Mouse (Mus musculus) heart, postnatal 0 days (tissue): Measurements from ENCODE around the gene 9130213A22Rik. TPM values are rescaled to one million over a fixed set of nuclear protein-coding genes. Genes with fewer than 3 reads are reported as not detected.

Experiments used
- ATAC-seq: fragments of 200-750 bp; cut with Nextera tagmentation; 2 replicates; pipeline ENCODE4 v1.8.0; 2017; ENCODE audit warnings: low read depth, moderate number of reproducible peaks, moderate library complexity; ENCODE audit not compliant: insufficient read depth
- DNase-seq: peaks from one replicate; pipeline ENCODE4 v3.0.0-alpha.2; 2016; ENCODE audit warnings: low spot score
- H3K27ac ChIP-seq: fragments of 300-500 bp; sonication (generic); 2 replicates; pipeline ENCODE4 v1.5.1; 2014; ENCODE audit warnings: low read depth, mild to moderate bottlenecking
- H3K27me3 ChIP-seq: fragments of 300-500 bp; sonication (generic); 2 replicates; pipeline ENCODE4 v1.6.1; 2014; ENCODE audit warnings: low read length, mixed read lengths; ENCODE audit not compliant: control insufficient read depth, insufficient read depth
- H3K36me3 ChIP-seq: fragments of 300-500 bp; sonication (generic); replicated peaks from 2 replicates; pipeline ENCODE4 v1.6.1; 2014; ENCODE audit warnings: low read length, mixed read lengths; ENCODE audit not compliant: control insufficient read depth, insufficient read depth
- H3K4me1 ChIP-seq: fragments of 300-500 bp; sonication (generic); 2 replicates; pipeline ENCODE4 v1.6.1; 2014; ENCODE audit warnings: antibody characterized with exemption; ENCODE audit not compliant: control insufficient read depth, insufficient read depth
- H3K4me2 ChIP-seq: fragments of 300-500 bp; sonication (generic); 2 replicates; pipeline ENCODE4 v1.6.1; 2014; ENCODE audit warnings: low read depth, mild to moderate bottlenecking, low read length, moderate library complexity
- H3K4me3 ChIP-seq: fragments of 300-500 bp; sonication (generic); 2 replicates; pipeline ENCODE4 v1.5.1; 2014; ENCODE audit warnings: low read depth, low read length
- H3K9ac ChIP-seq: fragments of 300-500 bp; sonication (generic); replicated peaks from 2 replicates; pipeline ENCODE4 v1.6.1; 2014; ENCODE audit warnings: low read depth, low read length, mixed read lengths
- H3K9me3 ChIP-seq: fragments of 300-500 bp; sonication (generic); replicated peaks from 2 replicates; pipeline ENCODE4 v1.6.1; 2016; ENCODE audit warnings: low read length; ENCODE audit not compliant: control insufficient read depth
- CTCF ChIP-seq: IDR thresholded peaks from 2 replicates; pipeline ENCODE4 v1.5.1; 2016; ENCODE audit warnings: antibody characterized with exemption, control low read depth, low read depth
- EP300 ChIP-seq: IDR thresholded peaks from 2 replicates; pipeline ENCODE4 v1.6.1; 2016; ENCODE audit warnings: antibody characterized with exemption, low read depth
- whole genome bisulfite sequencing: fragments of 180-500 bp; shearing (Covaris S2); extraction: QIAGEN DNeasy Blood & Tissue Kit; methylation state at CpG from one replicate; pipeline ENCODE4 v1.1.7; 2014; 5-methylcytosine and 5-hydroxymethylcytosine counted together
- polyA plus RNA-seq: library from polyadenylated mRNA; unstranded; fragments of >200 nt; fragmentation: Nextera tagmentation; extraction: Ambion mirVana; gene quantifications from 2 replicates; pipeline ENCODE4 v1.2.1, GENCODE M21; 2015
- total RNA-seq: library from RNA; depleted of rRNA; stranded (reverse); fragments of >200 nt; gene quantifications from 2 replicates; pipeline ENCODE4 v1.2.3, GENCODE M21; 2014; ENCODE audit warnings: low replicate concordance

9130213A22Rik gene
- total and polyA plus RNA-seq, 2 experiments from 2014 or later: 0.30 TPM; not detected in 1

- Histone ChIP-seq H3K4me2 (peak overlapping the region; percentile 89), H3K9ac (peak overlapping the region; percentile 97), H3K27ac (peak overlapping the region; percentile 98), H3K36me3 (peaks cover 30% of the 10 kb centered on the region), H3K27me3 (no peaks in the 10 kb centered on the region), H3K4me3 (peak overlapping the region; percentile 93), H3K9me3 (no peaks in the 10 kb centered on the region), H3K4me1 (peaks cover 18% of the 10 kb centered on the region)
- TF ChIP-seq EP300 (no peak), CTCF (no peak)
- no peak for DNase-seq
- peak; percentile 11; the same call in 1 of the 2 replicates for ATAC-seq
- 8% methylated on average over 25 of the region's 25 CpGs for WGBS
Measured at GRCm38 (mm10) chr11:69088856-69089615, 33.4 kb downstream of the 9130213A22Rik start.

- DNase-seq: peak; percentile 78
- Histone ChIP-seq H3K4me3 (peak within 1 kb of the TSS; percentile 93), H3K36me3 (peaks cover 30% of the 10 kb centered on the region), H3K27ac (peak within 1 kb of the TSS; percentile 98), H3K4me1 (peaks cover 18% of the 10 kb centered on the region), H3K9me3 (no peaks in the 10 kb centered on the region), H3K9ac (peak within 1 kb of the TSS; percentile 97), H3K27me3 (no peaks in the 10 kb centered on the region), H3K4me2 (peak within 1 kb of the TSS; percentile 89)
- TF ChIP-seq EP300: no peak; the same call in 1 of the 2 replicates
- WGBS: under 1% methylated on average over 67 of the region's 67 CpGs
- ATAC-seq: peak; percentile 83
Measured at GRCm38 (mm10) chr11:69088103-69088855, 34.1 kb downstream of the 9130213A22Rik start, which contains the start of gene Vamp2. Gene Vamp2, plus strand, starts transcription at chr11:69088490.

GRCm38 (mm10) chr11:69087597-69087996 is 34.8 kb downstream of the 9130213A22Rik start:
- H3K4me1 ChIP-seq: peaks cover 18% of the 10 kb centered on the region
- TF ChIP-seq EP300 (no peak), CTCF (no peak)
- H3K4me3 ChIP-seq: no peak overlapping the region
- no peak overlapping the region for H3K9ac ChIP-seq
- no peak for DNase-seq
- H3K4me2 ChIP-seq: no peak overlapping the region
- WGBS: 57% methylated on average over 2 of the region's 2 CpGs
- no peaks in the 10 kb centered on the region for H3K27me3 ChIP-seq
- no peaks in the 10 kb centered on the region for H3K9me3 ChIP-seq
- peak overlapping the region; percentile 98; the same call in 1 of the 2 replicates for H3K27ac ChIP-seq
- H3K36me3 ChIP-seq: peaks cover 27% of the 10 kb centered on the region
- ATAC-seq: no peak

DNA sequence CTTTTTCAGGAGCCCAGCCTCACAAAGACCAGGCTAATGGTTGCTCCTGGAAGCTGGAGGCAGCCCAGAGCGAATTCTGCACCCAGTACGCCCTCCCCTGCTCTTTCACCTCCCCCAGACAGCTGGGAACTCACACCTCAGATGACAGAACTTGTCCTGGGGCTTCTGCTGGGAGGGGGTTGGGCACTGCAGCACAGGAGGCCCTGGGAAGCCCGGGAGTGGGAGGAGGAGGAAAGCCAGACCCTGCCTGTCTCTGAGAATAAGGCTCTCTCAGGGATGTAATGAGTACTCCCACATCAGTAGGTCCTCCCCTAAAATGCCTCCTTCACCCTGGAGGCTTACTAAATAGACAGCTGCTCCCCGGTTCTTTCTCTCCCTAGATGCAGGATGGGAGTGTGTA is 35.3 kb downstream of the 9130213A22Rik start:
- no peaks in the 10 kb centered on the region for H3K27me3 ChIP-seq
- H3K9ac ChIP-seq: no peak overlapping the region
- H3K4me1 ChIP-seq: peaks cover 18% of the 10 kb centered on the region
- H3K4me3 ChIP-seq: no peak overlapping the region
- no peak for DNase-seq
- 35% methylated on average over 4 of the region's 4 CpGs for WGBS
- H3K27ac ChIP-seq: peak overlapping the region; percentile 98
- H3K36me3 ChIP-seq: peaks cover 24% of the 10 kb centered on the region
- H3K9me3 ChIP-seq: no peaks in the 10 kb centered on the region
- no peak for TF ChIP-seq CTCF
- no peak for TF ChIP-seq EP300
- ATAC-seq: peak; percentile 6; the same call in 1 of the 2 replicates
- H3K4me2 ChIP-seq: no peak overlapping the region

GRCm38 (mm10) chr11:69086390-69086789 is 36.0 kb downstream of the 9130213A22Rik start:
- no peak overlapping the region for H3K4me3 ChIP-seq
- H3K9ac ChIP-seq: no peak overlapping the region
- H3K4me2 ChIP-seq: no peak overlapping the region
- H3K36me3 ChIP-seq: peaks cover 17% of the 10 kb centered on the region
- H3K9me3 ChIP-seq: no peaks in the 10 kb centered on the region
- H3K27me3 ChIP-seq: no peaks in the 10 kb centered on the region
- peak overlapping the region; percentile 98 for H3K27ac ChIP-seq
- TF ChIP-seq EP300 (no peak), CTCF (no peak)
- DNase-seq (no peak), ATAC-seq (no peak)
- H3K4me1 ChIP-seq: peaks cover 18% of the 10 kb centered on the region
- 29% methylated on average over 6 of the region's 6 CpGs for WGBS
